Mouse (Mus musculus) MEL (cell line): ENCODE measurements at regions not wholly inside any gene's neighbourhood (a gene's known extent, or its start where the extent isn't known, plus 50 kb on each side); places are given as distances from the start of the nearest gene placed in this dataset.
"Not testable (repeated sequence)": the region's sequence is repeated elsewhere in the genome, so short reads cannot be mapped to it uniquely, and the experiment has no call there.

Experiments
- DNase-seq: peaks from one replicate; pipeline ENCODE4 v3.0.0; 2011; ENCODE audit warnings: low read depth, low spot score
- H3K27ac ChIP-seq: 2 replicates; pipeline ENCODE4 v1.5.1; 2012; ENCODE audit warnings: low read depth, mild to moderate bottlenecking, control low read depth, low read length, moderate library complexity; ENCODE audit not compliant: control insufficient read depth
- H3K27me3 ChIP-seq, 2 experiments: fragments of 150-350 bp in 1 of 2; sonication (generic) in 1 of 2; 2 replicates each; pipeline ENCODE4 v1.6.1; 2012; ENCODE audit warnings: low read length in 2 of 2, mild to moderate bottlenecking in 2 of 2, improper control_type of control experiment in 1 of 2, moderate library complexity in 1 of 2; ENCODE audit not compliant: insufficient read depth in 2 of 2, control insufficient read depth in 1 of 2
- H3K36me3 ChIP-seq, 2 experiments: 2 replicates each; pipeline ENCODE4 v1.6.1; 2012 to 2014; ENCODE audit warnings: low read length in 2 of 2, improper control_type of control experiment in 1 of 2, inconsistent platforms in 1 of 2, mild to moderate bottlenecking in 1 of 2; ENCODE audit not compliant: insufficient read depth in 2 of 2, control insufficient read depth in 1 of 2
- H3K4me1 ChIP-seq, 2 experiments: fragments of 150-350 bp in 1 of 2; sonication (generic) in 1 of 2; 2 replicates each; pipeline ENCODE4 v1.6.1; 2012; ENCODE audit warnings: low read length in 2 of 2, improper control_type of control experiment in 1 of 2, mild to moderate bottlenecking in 1 of 2; ENCODE audit not compliant: insufficient read depth in 2 of 2, control insufficient read depth in 1 of 2
- H3K4me3 ChIP-seq, 2 experiments: fragments of 150-350 bp in 1 of 2; sonication (generic) in 1 of 2; 2 replicates each; pipeline ENCODE4 v1.5.1; 2012; ENCODE audit warnings: low read depth in 2 of 2, low read length in 2 of 2, mild to moderate bottlenecking in 2 of 2, moderate library complexity in 2 of 2, control low read depth in 1 of 2, improper control_type of control experiment in 1 of 2; ENCODE audit not compliant: control insufficient read depth in 1 of 2, insufficient read depth in 1 of 2
- H3K79me2 ChIP-seq: 2 replicates; pipeline ENCODE4 v1.6.1; 2012; ENCODE audit warnings: mild to moderate bottlenecking, low read length, moderate library complexity; ENCODE audit not compliant: control insufficient read depth, poor library complexity, insufficient read depth
- H3K9ac ChIP-seq: 2 replicates; pipeline ENCODE4 v1.6.1; 2012; ENCODE audit warnings: low read depth, mild to moderate bottlenecking, control low read depth, low read length, moderate library complexity; ENCODE audit not compliant: control insufficient read depth, poor library complexity, severe bottlenecking
- H3K9me3 ChIP-seq: fragments of 150-350 bp; sonication (generic); replicated peaks from 2 replicates; pipeline ENCODE4 v1.6.1; 2012; ENCODE audit warnings: mild to moderate bottlenecking, low read length, improper control_type of control experiment, moderate library complexity; ENCODE audit not compliant: insufficient read depth
- BHLHE40 ChIP-seq: IDR thresholded peaks from 2 replicates; pipeline ENCODE4 v1.6.1; 2012; ENCODE audit warnings: low read depth, mild to moderate bottlenecking, inconsistent platforms, low read length, improper control_type of control experiment, borderline replicate concordance
- CHD2 ChIP-seq: IDR thresholded peaks from 2 replicates; pipeline ENCODE4 v1.6.1; 2011; ENCODE audit warnings: low read length, improper control_type of control experiment
- CTCF ChIP-seq, 3 experiments: IDR thresholded peaks in 2 of 3; conservative IDR thresholded peaks in 1 of 3; 2 replicates each; pipeline ENCODE4 v1.5.1; 2011 to 2012; ENCODE audit warnings: low read length in 3 of 3, low read depth in 2 of 3, mild to moderate bottlenecking in 2 of 3, improper control_type of control experiment in 1 of 3, inconsistent platforms in 1 of 3, mixed read lengths in 1 of 3, moderate library complexity in 1 of 3; ENCODE audit not compliant: control insufficient read depth in 1 of 3, insufficient read depth in 1 of 3, poor library complexity in 1 of 3, severe bottlenecking in 1 of 3
- MXI1 ChIP-seq: IDR thresholded peaks from 2 replicates; pipeline ENCODE4 v1.6.1; 2011; ENCODE audit warnings: mild to moderate bottlenecking, low read depth, low read length, improper control_type of control experiment
- MYB ChIP-seq: IDR thresholded peaks from 2 replicates; pipeline ENCODE4 v1.6.1; 2011; ENCODE audit warnings: mild to moderate bottlenecking, low read depth, low read length, improper control_type of control experiment
- RAD21 ChIP-seq: IDR thresholded peaks from 2 replicates; pipeline ENCODE4 v1.6.1; 2011; ENCODE audit warnings: mild to moderate bottlenecking, low read depth, low read length, improper control_type of control experiment
- RCOR1 ChIP-seq: IDR thresholded peaks from 2 replicates; pipeline ENCODE4 v1.6.1; 2012; ENCODE audit warnings: low read depth, mild to moderate bottlenecking, inconsistent platforms, low read length, improper control_type of control experiment
- TCF12 ChIP-seq: IDR thresholded peaks from 2 replicates; pipeline ENCODE4 v1.6.1; 2014; ENCODE audit warnings: low read depth, mild to moderate bottlenecking, inconsistent platforms, low read length, improper control_type of control experiment, moderate library complexity
- ZC3H11A ChIP-seq: IDR thresholded peaks from 2 replicates; pipeline ENCODE4 v1.6.1; 2012; ENCODE audit warnings: low read depth, mild to moderate bottlenecking, inconsistent platforms, low read length, improper control_type of control experiment
- ZMIZ1 ChIP-seq: IDR thresholded peaks from 2 replicates; pipeline ENCODE4 v1.6.1; 2012; ENCODE audit warnings: low read depth, mild to moderate bottlenecking, inconsistent platforms, low read length, improper control_type of control experiment, moderate library complexity
- ZNF384 ChIP-seq: IDR thresholded peaks from 2 replicates; pipeline ENCODE4 v1.6.1; 2012; ENCODE audit warnings: low read depth, mild to moderate bottlenecking, inconsistent platforms, low read length, improper control_type of control experiment

DNA sequence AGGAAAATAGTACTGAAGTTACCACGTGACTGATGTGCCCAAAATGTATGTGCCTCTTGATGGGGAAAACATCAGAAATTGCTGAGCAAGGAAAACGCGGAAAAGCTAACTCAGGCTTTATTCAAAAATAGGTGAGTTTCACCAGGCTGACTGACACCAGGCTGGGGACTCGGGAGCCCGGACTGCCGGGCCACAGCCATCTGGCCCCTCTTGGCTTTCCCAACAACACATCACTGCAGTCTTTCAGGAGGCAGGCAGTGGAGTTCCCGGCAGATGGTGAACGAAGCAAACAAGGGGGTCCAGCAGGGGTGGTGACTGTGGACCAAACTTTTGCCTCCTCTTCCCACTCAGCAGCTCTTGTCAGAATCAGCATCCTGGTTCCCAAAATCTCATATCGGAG lies 174.2 kb downstream of the Prdm2 start:
- H3K4me3 ChIP-seq, result no peak overlapping the region
- H3K27me3 ChIP-seq, result no peaks in the 10 kb centered on the region
- DNase-seq, result no peak
- no peaks in the 10 kb centered on the region for H3K36me3 ChIP-seq
- H3K79me2 ChIP-seq, result no peaks in the 10 kb centered on the region
- H3K4me1 ChIP-seq, result no peaks in the 10 kb centered on the region
- no peak overlapping the region for H3K27ac ChIP-seq
- TF ChIP-seq ZMIZ1, result no peak
- no peak for TF ChIP-seq MXI1
- no peak for TF ChIP-seq CHD2
- no peak for TF ChIP-seq ZC3H11A
- TF ChIP-seq TCF12, result no peak
- no peak for TF ChIP-seq CTCF (IDR thresholded peaks at IDR 0.05 in 2 of 3, conservative IDR thresholded peaks at IDR 0.05 in 1 of 3; ENCODE audit: control insufficient read depth in 1 of 3, insufficient read depth in 1 of 3, low read depth in 2 of 3, low read length in 3 of 3, poor library complexity in 1 of 3, severe bottlenecking in 1 of 3)
- TF ChIP-seq BHLHE40, result no peak
- no peak for TF ChIP-seq ZNF384
- TF ChIP-seq, all 39 proteins: peak for 0
- no peaks in the 10 kb centered on the region for H3K9me3 ChIP-seq
- H3K9ac ChIP-seq, result no peak overlapping the region

DNA sequence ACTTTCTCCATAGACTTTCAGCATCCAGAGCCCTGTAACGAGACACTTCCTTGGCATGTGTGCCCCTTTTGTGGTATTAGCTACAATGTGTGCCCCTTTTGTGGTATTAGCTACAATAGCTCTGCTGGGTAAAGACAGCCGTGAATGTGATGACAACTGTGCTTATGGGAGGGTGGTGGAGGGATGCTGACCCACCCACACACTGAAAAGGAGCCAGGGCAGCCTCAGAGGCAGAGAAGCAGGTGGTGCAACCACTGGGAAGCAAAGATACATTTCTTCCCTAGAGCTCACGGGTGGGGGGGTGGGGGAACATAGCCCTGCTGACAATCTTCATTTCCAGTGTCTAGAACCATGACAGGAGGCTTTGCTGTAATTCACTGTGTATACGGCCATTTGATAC lies 176.1 kb downstream of the Prdm2 start:
- Histone ChIP-seq H3K9ac (no peak overlapping the region), H3K27me3 (no peaks in the 10 kb centered on the region), H3K36me3 (no peaks in the 10 kb centered on the region), H3K4me3 (no peak overlapping the region), H3K4me1 (no peaks in the 10 kb centered on the region), H3K9me3 (no peaks in the 10 kb centered on the region), H3K79me2 (no peaks in the 10 kb centered on the region), H3K27ac (no peak overlapping the region)
- TF ChIP-seq RAD21 (no peak), MYB (no peak), RCOR1 (no peak)
- DNase-seq, result no peak

DNA sequence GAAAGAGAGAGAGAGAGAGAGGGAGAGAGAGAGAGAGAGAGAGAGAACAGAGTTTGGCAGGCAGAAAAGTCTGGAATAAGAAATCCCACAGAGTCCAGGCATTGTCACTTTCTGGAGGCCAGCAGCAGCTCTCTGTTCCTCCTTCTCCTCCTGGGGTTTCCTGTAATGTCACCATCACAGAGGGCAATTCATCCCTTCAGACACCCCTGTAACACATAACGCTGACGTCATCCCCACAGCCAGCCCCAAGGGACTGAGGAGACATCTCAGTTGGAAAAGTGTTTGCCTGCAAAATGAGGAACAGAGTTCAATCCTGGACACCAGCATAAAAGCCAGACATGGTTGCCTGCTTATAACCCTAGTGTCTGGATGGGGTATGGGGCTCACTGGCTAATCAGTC lies 177.7 kb downstream of the Prdm2 start:
- not testable (repeated sequence) for H3K9ac ChIP-seq, H3K79me2 ChIP-seq, DNase-seq, H3K4me1 ChIP-seq, H3K4me3 ChIP-seq, H3K27ac ChIP-seq, H3K9me3 ChIP-seq, H3K36me3 ChIP-seq, H3K27me3 ChIP-seq

DNA sequence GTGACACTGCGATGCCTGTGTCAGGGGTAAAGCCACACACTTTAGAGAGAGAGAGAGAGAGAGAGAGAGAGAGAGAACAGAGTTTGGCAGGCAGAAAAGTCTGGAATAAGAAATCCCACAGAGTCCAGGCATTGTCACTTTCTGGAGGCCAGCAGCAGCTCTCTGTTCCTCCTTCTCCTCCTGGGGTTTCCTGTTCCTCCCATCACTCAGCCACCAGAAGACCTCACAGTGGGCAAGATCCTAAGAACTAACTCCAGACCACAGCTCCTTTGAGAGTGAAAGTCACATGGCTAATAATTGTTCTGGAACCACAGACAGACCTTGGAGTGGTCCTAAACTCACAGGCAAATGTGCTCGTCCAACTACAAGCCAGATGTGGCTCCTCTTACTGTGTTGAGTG lies 178.5 kb downstream of the Prdm2 start:
- H3K27me3 ChIP-seq, H3K4me1 ChIP-seq, H3K27ac ChIP-seq, H3K4me3 ChIP-seq, H3K9me3 ChIP-seq, DNase-seq, H3K9ac ChIP-seq, H3K36me3 ChIP-seq, H3K79me2 ChIP-seq: not testable (repeated sequence)
